Mouse (Mus musculus) myocyte (in vitro differentiated cells): ENCODE data around the gene Lrrc4.

Source experiments
- E2F4 ChIP-seq: IDR thresholded peaks from one replicate; pipeline ENCODE4 v1.6.1; 2011; ENCODE audit warnings: mild to moderate bottlenecking, control low read depth, moderate library complexity; ENCODE audit not compliant: insufficient read depth
- MAX ChIP-seq: IDR thresholded peaks from one replicate; pipeline ENCODE4 v1.6.1; 2011; ENCODE audit warnings: low read depth, mild to moderate bottlenecking, control low read depth
- MYOD1 ChIP-seq, 3 experiments: IDR thresholded peaks; one replicate each; pipeline ENCODE4 v1.6.1; 2011; ENCODE audit warnings: control low read depth in 2 of 3, low read depth in 2 of 3, mild to moderate bottlenecking in 2 of 3, moderate library complexity in 1 of 3; ENCODE audit not compliant: insufficient read length in 2 of 3, control insufficient read depth in 1 of 3
- MYOG ChIP-seq, 3 experiments: IDR thresholded peaks; one replicate each; pipeline ENCODE4 v1.6.1; 2011; ENCODE audit warnings: control low read depth in 2 of 3, low read depth in 2 of 3, mild to moderate bottlenecking in 2 of 3; ENCODE audit not compliant: insufficient read length in 2 of 3, control insufficient read depth in 1 of 3, insufficient read depth in 1 of 3
- POLR2A ChIP-seq: IDR thresholded peaks from one replicate; pipeline ENCODE4 v1.6.1; 2011; ENCODE audit warnings: low read depth, mild to moderate bottlenecking, control low read depth, moderate library complexity; ENCODE audit not compliant: insufficient read length
- POLR2AphosphoS2 ChIP-seq: IDR thresholded peaks from one replicate; pipeline ENCODE4 v1.6.1; 2011; ENCODE audit warnings: low read depth, control low read depth; ENCODE audit not compliant: insufficient read length
- SRF ChIP-seq: IDR thresholded peaks from one replicate; pipeline ENCODE4 v1.6.1; 2011; ENCODE audit warnings: low read depth; ENCODE audit not compliant: control insufficient read depth, insufficient read length
- TCF12 ChIP-seq: IDR thresholded peaks from one replicate; pipeline ENCODE4 v1.6.1; 2011; ENCODE audit warnings: mild to moderate bottlenecking, control low read depth; ENCODE audit not compliant: poor library complexity, insufficient read depth, severe bottlenecking
- USF1 ChIP-seq: IDR thresholded peaks from one replicate; pipeline ENCODE4 v1.6.1; 2011; ENCODE audit warnings: low read depth, mild to moderate bottlenecking, control low read depth, moderate library complexity

GRCm38 (mm10) chr6:28729649-28730048, 101.9 kb downstream of the Lrrc4 start:
- TF ChIP-seq POLR2A (no peak), MYOG (IDR thresholded peaks at IDR 0.05; ENCODE audit: control insufficient read depth in 1 of 3, insufficient read depth in 1 of 3, insufficient read length in 2 of 3, low read depth in 2 of 3) (no peak), MAX (no peak), USF1 (no peak), SRF (no peak), MYOD1 (IDR thresholded peaks at IDR 0.05; ENCODE audit: control insufficient read depth in 1 of 3, insufficient read length in 2 of 3, low read depth in 2 of 3) (no peak), E2F4 (no peak), POLR2AphosphoS2 (no peak), TCF12 (no peak)
